Mouse (Mus musculus) liver, postnatal 0 days (tissue): Measurements from ENCODE around the gene Dcbld2.

Experiments used
- CTCF ChIP-seq: sonication (generic); IDR thresholded peaks from 2 replicates; pipeline ENCODE4 v1.5.1; 2016; ENCODE audit warnings: antibody characterized with exemption, low read depth
- EP300 ChIP-seq: IDR thresholded peaks from 2 replicates; pipeline ENCODE4 v1.6.1; 2016; ENCODE audit warnings: antibody characterized with exemption, low read depth, mild to moderate bottlenecking

GRCm38 (mm10) chr16:58394156-58394555 is 14.1 kb upstream of the Dcbld2 start:
- TF ChIP-seq CTCF (no peak), EP300 (no peak)
